Mouse (Mus musculus) retina, postnatal 1 day (tissue): Measurements from ENCODE around the gene Gm10638.

ENCODE experiments used
- DNase-seq: peaks from one replicate; pipeline ENCODE4 v3.0.0-alpha.2; 2012

Gm10638 gene

DNA sequence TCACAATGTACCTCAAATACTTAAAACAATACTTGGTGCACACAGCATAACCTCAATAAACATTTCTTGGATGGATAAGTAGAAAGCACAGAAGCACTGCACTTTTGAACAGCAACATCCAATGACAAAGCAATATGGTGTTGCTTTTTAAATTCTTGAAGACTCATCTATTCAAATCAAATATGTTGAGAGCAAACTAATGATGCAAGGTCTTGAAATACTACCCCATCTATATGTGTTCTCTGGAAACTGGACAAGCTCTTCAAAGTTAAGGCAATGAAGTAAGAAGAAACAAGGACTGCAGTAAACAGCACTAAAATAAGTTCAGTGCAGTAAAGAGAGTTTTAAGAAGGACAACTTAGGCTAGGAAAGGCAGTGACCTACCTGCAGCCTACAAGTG, 4.6 kb upstream of the Gm10638 start:
- DNase-seq, result no peak

DNA sequence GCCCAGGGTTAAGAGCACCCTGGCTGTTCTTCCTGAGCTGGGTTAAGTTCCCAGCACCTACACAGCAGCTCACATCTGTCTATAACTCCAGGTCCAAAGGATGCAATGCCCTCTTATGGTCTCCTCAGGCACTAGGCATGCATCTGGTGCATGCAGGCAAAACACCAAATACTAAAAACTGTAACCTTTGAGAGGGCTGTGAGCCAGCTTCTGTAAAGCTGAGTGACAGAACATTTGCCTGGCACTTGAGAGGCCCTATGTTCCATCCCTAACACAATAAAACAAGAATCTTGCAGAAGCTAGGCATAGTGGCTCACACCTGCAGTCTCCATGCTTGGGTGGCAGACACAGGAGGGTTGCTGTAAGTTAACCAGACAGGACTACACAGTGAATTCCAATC, 3.9 kb upstream of the Gm10638 start:
- no peak for DNase-seq

DNA sequence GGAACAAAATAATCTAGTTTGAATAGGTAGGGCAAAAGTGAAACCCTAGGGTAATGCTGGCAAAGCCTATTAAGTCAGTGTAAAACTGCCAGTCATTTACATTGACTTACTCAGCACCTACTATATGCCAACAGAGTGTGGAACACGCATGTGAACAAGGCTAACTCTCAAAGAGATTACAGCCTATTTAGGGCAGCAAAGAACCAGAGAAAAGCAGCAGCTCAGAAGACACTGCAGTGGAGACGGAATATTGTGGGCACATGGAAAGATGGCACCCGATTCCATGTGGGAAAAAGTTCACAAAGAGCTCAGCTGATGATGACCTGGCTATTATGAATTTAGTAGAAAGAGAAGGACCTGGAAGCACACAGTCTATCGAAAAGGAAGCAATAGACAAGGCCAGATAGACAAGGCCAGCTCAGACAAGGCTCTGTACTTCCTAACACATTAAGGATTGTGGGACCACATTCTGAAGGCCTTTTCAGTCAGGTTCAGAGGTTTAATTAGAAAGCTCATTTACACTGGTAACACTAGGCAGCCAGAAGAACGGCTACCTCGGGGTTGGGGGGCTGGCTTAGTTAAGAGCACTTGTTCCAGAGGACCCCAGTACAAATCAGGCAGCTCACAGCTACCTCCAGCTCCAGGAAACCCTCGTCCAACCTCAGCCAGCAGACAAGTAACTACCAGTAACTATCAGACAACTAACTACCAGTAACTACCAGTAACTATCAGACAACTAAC, 2.7 kb upstream of the Gm10638 start:
- DNase-seq, result no peak

DNA sequence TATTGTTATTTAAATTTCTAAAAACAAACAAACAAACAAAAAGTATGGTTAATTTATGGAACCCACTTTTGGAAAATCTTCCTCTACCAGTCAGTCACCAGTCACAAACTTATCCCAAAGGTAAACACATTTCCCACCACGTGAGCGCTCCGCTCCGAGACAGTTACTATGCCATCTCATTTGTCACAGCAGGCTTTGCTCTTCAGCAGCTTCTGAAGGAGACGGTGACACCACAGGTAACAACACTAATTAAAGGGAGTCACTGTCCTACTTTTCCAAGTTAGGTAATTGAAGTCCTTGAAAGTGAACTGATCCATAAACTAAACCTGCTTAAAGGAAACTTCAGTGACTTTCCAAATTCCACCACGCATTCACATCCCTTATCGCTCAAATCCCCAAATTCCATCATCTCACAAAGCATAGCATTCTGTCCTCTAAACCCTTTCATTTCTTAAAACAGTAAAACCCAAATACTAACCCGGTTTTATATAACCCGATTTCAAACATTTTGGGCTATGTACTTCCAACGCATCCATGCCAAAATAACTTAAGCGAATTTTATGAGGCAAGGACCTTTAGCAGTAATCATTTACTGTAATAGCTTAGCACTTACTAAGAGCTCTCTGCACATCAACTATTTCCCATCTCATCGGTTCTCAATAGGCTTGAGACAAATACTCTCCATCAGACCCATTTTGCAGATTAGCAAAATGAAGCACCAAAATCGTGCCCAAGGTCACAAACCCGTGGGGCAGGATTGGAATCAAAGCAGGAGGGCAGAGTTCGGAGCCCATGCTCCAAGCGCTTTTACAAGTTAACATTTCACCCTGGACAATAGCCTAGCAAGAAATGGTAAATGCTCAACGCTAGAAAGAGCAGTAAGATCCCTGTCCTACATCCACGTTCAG, 932 bp upstream of the Gm10638 start:
- no peak for DNase-seq

DNA sequence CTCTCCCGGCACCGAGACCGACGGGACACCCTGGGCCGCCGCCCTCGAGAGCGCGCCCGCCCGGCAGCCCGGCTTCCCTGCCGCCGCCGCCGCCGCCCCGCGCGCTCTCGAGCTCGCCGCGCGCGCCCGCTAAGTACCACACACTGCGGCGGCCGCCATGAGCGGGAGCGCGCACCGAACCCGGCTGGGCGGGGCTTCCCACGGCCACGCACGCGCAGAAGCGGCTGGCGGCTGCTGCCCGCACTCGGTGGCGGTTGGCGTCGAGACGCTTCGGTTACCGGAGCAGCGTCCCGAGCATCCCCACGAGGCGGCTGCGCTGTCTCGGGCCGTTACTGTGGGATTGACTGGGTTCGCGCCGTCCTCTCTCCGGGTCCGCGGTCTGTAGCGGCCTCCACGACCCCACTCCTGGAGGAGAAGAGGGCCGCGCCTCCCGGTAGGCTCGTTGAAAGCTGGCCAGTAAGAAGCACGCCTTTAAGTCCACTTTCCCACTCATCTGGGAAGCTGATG, 489 bp downstream of the Gm10638 start:
- DNase-seq, result peak; percentile 94

DNA sequence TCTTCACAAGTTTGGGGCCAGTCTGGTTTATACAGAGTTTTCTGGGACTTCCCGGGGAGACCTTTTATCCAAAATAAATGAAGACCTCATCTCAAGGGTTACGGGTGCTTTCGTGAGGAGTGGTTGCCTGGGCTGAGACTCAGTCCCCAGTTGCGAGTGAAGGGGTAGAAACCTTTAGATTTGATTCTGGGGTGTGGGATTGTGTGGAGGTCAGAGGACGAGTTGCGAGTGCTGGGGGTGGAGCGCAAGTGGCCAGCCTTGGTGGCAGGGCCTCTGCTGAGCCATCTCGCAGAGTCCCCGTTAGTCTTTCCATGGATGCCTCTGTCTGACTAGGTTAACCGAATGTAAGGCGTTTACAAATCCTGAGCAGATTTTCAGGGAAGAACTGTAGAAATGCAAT, 1.0 kb downstream of the Gm10638 start:
- DNase-seq, result no peak

DNA sequence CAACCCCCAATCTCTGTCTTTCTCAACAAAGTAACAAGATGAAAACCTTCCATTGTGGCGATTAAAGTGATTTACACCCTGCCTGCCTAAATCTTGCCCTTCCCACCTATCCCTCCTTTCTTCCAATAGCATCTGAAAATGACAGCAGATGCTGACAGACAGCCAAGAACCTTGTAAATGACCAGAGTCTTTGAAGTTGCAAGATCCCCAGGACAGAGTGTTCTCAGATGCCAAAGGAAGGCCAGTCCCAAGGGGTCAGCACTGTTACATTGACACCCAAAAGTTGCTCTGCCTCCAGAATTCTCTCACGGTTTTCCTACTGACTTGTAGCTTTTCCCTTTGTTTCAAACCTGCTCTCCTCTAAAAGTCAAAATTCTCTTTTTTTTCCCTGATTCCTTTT, 4.3 kb downstream of the Gm10638 start:
- no peak for DNase-seq

DNA sequence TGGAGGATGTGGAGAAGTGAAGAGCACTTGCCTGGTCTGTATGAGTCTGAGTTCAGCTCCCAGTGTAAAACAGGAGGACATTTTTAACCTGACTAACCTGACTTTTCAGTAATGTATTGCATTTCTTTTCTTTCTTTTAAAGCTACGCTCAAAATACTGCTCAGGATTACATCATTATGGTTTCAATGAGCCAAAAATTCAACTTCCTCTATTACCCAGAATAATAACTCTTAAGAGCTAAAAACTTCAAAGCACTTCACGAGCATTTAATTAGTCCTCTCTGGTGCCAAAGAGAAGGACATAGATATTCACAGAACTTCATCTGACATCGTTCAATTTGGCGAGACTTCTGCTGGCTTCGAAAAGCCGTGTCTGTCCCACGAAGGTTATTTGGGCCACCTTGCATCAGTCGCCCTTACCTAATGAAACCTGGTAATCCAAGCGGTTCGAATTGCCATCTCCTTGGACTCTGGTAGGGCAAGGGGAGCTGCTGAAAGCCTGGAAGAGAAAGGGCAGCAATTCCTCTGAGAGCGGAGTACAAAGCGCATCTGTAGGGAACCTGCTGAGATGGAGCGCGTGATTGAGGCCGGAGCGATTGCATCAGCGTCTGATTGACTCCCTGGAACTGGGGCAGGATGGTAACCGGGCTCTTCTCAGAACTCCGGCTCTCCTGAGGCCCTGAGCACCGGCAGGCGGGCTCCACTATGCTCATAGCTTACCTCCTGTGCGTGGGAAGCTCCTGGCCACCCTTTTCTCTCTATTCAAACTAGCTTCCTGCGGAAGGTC, 11.6 kb downstream of the Gm10638 start:
- peak; percentile 57 for DNase-seq

DNA sequence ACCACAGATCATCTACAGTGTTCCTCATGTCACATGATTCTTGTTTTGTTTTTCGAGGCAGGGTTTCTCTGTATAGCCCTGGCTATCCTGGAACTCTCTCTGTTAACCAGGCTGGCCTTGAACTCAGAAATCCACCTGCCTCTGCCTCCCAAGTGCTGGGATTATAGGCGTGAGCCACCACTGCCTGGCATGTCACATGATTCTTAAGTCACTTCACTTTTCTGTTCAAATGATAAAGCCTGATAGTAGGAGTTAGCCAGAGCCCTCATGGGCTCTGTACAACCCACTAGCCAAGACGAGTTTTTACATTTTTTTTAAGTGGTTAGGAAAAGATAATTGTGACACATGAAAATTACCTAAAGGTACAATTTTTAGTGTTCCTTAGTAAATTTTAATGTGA, 13.2 kb downstream of the Gm10638 start:
- DNase-seq, result no peak

DNA sequence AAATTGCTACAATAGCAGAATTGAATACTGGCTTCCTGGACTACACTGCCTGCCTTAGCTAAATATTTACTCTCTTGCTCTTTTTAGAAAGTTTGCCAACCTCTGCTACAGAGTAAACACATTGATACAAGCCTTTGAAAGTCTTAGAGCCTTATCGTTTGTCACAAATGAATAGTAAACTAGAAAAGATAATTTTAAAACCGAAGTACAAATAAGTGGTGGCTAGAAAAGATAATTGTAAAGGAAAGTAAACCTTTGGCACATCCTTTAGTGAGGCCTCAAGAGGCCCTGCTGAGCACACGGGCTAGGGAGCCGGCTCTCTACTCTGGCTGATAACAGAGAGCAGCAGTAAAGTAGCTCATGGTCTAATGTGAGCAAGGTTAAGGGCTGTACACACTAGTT, 13.6 kb downstream of the Gm10638 start:
- DNase-seq, result no peak

DNA sequence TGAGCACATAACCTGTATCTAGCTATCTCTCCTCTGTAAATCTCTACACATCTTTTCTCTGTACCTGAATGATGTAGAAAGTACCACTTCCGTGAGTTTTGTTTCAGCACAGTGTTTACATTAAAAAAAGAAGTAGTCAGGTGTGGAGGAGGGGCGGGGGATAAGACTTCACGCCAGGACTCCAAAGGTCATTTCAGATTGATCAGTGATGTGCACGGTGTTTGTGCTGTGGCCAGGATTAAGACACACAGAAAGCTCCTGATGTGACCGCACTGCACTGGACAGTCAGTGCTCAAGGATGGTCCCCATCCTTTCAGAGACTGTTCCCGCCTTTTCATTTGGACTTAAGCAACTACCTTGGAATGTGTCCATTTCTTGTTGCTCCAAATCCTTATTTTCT, 15.2 kb downstream of the Gm10638 start:
- no peak for DNase-seq

DNA sequence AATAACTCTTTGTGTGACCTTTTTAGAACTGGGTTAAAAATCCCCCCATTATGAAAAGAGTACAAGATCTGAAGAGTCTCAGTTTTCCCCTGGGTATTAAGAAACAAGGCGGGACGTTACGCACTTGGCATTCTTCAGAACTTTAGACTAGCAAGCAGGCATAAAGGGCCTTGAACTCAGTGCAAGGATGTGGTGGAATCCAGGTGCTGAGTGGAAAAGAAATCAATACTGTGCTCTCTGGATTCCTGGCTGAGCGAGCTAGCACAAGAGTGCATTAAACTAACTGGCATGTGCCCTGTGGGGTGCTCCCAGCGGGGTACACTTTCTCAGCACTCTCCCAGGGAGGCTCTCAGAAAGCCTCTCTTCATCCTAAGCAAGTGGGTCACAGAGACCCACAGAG, 17.3 kb downstream of the Gm10638 start:
- DNase-seq, result no peak

DNA sequence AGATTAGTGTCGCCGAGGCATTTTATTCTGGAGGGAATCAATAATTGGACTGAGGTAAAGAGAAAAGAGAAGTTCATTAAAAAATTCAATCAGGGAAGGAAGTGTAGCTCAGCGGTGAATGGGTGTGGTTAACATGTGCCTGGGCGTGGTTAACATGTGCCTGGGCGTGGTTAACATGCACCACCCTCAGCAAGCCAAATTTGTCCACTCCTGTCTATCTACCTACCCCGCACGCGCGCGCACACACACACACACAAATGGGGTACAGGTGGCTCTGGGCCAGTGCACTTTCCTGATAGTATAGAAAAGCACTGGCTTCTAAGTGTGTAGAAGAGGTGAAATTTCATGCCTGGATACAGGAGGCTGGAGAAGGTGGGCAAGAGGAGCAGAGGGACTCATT, 19.7 kb downstream of the Gm10638 start:
- DNase-seq, result no peak

DNA sequence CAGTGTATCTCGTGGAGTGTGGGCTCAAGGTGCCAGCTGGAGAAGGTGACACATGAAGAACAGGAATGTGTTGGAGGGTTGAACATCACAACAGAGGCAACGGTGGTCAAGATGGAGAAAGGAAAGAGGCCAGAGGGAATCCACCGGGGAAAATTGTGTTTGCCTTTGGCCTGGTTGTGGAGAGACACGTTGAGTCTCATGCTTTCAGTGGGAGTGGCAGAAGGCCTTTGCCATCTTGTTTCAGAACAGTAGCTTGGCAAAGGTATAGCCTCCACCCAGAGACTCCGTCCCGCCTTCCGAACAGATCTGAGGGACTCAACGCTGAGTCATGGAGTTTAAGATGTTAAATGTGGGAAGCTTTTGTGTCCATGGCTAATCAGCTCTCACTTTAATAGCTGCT, 20.2 kb downstream of the Gm10638 start:
- DNase-seq, result no peak

DNA sequence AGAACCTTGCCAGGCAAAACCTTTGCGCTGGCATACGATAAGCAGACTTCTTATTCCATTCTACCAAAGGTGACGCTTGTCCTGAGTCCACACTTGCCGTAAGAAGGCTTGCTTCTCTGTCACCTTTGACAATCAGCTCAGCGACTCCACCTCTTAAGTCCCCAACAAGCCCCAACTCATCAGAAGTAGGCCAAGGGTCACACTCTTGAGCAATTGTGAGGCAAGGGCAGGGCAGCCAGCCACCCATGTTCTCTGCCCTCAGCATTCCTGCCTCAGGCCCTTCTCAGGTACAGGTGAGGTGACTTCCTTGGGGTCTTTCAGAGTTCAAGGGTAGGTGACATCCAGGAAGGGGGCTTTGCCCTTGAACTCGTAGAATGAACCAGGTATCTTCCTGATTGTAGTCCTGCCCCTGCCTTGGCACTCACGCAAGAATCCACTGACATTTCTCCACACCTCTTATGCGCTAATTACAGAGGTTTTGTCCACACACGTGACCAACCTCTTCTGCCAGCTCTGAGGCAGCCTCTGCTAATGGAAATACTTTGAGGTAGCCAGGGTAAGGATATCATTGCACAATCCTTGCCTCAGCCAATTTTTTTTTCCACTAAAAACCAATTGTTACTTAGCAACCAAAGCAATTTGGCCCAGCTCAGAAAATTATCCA, 21.2 kb downstream of the Gm10638 start:
- no peak for DNase-seq

DNA sequence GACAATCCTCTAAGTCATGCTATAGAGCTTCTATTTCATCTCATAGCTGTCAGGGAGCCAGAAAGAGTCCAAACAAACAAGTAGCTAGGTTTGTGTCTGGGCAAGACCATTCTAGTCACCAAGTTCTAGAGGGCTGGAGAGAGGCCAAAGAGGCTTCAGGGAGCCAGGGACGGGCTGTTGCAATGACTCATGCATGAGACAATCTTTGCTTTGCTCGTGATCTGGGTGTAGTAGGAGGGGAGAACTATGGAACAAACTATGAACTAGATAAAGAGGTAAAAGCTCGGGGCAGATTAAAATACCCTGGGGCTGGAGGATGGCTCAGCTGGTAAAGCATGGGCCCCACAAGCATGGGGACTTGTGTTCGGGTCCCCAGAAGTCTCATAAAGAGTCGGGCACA, 23.0 kb downstream of the Gm10638 start:
- DNase-seq, result no peak

DNA sequence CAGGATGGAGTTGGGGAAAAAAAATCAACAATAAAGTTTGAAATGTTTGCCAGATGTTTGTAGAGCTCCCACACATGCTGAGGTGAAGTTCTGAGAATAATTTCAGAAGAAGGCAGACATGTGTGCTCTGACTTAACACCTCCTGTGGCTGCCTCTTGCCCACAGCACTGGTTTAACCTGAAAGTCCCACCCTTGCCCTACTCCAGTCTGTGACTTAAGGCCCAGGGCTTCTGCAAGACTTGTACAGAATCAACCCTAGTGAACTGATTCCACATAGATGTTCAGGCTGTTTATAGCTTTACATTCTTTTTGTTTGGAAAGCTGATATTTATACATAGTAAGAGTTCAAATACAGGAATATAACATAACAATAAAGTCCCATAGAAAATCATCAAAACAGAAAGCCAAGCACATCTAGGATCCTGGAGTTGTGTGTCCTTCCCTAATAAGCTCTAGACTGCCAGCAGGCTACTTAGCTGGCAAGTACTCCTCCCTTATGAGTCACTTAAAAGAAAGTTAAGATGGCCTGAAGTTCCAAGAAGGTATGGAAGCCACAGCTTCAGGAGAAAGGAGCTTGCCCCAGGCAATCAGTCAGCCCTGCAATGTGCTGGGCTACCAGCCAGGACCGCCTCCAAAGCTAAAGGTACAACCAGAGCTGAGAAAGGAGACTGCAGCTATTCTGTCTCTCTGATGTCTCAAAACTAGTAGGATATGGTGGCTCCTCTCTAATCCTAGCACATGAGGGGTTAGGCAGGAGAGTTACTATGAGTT, 24.6 kb downstream of the Gm10638 start:
- no peak for DNase-seq

DNA sequence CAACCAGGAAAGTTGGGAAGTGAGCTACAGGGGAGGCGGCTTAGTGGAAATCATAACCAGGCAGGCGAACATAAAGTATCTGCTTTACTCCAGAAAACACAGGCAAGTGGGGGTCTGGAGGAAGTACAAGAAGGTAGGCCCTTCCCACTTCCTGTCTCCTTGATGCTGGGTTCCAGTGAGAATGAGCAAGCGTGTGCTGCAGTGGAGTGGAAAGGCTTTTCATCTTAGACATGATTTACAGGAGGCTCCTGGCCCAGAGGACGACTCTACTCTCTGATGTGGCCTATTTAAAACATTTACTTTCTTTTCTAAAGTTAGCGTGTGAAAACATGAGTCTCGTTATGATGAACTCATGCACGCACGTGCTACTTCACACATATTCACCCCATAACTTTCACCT, 33.7 kb downstream of the Gm10638 start:
- DNase-seq, result no peak

DNA sequence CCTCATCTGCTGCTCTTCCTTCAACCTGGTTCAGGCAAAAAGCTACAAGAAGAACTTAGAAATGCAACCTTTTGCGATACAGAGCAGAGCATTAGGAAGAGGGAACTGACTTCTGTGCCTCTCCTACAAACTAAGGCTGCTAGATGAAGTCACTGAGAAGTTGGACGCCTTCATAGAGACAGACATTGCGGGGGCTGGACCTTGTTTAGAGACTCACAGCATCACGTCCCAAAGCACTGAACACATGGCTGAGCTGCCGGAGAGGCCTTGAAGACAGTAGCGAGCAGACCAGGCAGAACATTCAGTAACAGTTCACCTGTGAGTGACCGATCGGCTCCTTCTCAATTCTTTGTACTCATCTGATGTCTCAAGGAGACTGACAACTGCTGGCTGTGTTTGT, 35.6 kb downstream of the Gm10638 start:
- no peak for DNase-seq

DNA sequence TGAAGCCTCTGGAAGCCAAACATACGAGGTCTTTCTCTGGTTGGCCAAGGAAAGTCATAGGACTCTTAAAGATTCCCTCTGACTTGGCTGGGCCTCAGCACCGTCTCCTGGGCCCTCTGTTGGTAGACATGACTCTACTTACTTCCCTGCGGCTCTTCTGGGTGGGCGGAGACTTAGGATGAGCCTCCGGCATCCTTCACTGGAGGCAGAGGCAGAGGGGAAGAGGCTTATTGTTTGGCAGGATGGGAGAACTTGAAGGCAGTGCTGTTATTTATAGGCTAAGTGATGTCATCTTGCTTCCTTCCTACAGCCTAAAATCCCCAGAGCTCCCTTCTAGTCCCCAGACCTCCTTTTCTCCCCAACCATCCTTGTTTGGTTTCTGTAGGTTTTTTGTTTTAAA, 41.0 kb downstream of the Gm10638 start:
- DNase-seq, result no peak

DNA sequence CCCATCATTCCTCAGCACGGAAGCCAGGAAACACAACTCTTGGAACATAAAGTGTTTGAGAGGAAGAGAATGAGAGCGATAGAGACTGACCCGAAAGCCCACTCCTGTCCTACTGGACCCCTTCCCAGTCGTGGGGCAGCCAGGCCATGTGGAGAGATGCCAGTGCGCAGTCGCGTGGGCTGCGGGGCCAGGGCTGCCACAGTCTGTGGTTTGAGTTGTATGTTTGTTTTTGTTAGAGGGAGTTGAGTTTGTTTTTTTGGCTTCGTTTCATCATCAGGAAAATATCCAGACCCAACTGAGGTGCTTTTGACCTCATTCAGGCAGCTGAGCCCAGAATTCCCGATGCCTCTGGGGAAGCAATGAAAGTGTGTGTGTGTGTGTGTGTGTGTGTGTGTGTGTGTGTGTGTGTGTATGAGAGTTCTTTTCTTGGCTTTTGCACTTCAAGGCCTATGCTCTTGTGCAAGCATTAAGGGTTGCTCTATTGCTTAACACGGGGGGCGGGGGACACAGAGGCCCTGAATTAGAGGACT, 42.5 kb downstream of the Gm10638 start:
- no peak for DNase-seq

DNA sequence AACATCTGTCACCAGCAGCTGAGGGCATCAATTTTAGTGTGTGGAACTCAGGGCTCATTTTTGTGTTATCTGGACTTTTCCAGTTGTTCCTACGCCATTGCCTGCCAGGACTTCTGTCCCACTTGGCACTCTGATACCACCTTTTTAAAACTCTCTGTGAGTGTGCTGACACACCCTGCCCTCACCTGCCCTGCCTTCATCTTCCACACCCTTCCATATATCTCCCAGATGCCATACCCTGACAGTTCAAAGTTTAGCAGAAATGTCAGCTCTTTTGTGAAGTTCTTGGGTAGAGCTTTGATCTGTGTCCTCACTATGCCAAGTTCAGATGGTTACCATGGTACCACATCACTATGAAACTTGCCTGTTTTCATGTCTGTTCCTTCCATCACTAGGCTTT, 44.1 kb downstream of the Gm10638 start:
- no peak for DNase-seq
